Mouse (Mus musculus): Measurements from ENCODE around the gene Methig1. TPM values are rescaled to one million over a fixed set of nuclear protein-coding genes. Genes with fewer than 3 reads are reported as not detected.
"Not testable (repeated sequence)": the region's sequence is repeated elsewhere in the genome, so short reads cannot be mapped to it uniquely, and the experiment has no call there.

Gene Methig1
- 0.18 TPM in 1 of 2 replicates, not detected in the other for polyA plus RNA-seq (2015; fragmentation: Nextera tagmentation; extraction: Ambion mirVana)

GRCm38 (mm10) chr15:100352711-100353250 is at the start of gene Methig1, which contains the start of gene Mettl7a2:
Gene Methig1 (plus strand): TSS chr15:100353149.
Gene Mettl7a2 (plus strand): TSS chr15:100353200.
- no peaks in the 10 kb centered on the region for H3K4me1 ChIP-seq (replicated peaks)
- WGBS = 81% methylated on average over 10 of the region's 10 CpGs
- ATAC-seq (ENCODE audit: low FRiP score, low read depth) = no peak
- H3K9me3 ChIP-seq = no peaks in the 10 kb centered on the region
- H3K4me2 ChIP-seq = no peak within 1 kb of the TSS
- no peaks in the 10 kb centered on the region for H3K36me3 ChIP-seq
- no peak within 1 kb of the TSS for H3K4me3 ChIP-seq
- H3K27ac ChIP-seq (replicated peaks) = no peak within 1 kb of the TSS
- no peaks in the 10 kb centered on the region for H3K27me3 ChIP-seq
- H3K9ac ChIP-seq = no peak within 1 kb of the TSS

GRCm38 (mm10) chr15:100303428-100304018 is 49.4 kb upstream of the Methig1 start:
- Histone ChIP-seq H3K4me1 (replicated peaks) (peaks cover 14% of the 10 kb centered on the region), H3K9ac (peak overlapping the region; percentile 48), H3K27me3 (no peaks in the 10 kb centered on the region), H3K36me3 (no peaks in the 10 kb centered on the region), H3K4me3 (peak overlapping the region; percentile 46), H3K9me3 (no peaks in the 10 kb centered on the region), H3K27ac (replicated peaks) (peak overlapping the region; percentile 87), H3K4me2 (peak overlapping the region; percentile 71)
- no peak for ATAC-seq (ENCODE audit: low FRiP score, low read depth)
- WGBS = 54% methylated on average over 8 of the region's 8 CpGs

DNA sequence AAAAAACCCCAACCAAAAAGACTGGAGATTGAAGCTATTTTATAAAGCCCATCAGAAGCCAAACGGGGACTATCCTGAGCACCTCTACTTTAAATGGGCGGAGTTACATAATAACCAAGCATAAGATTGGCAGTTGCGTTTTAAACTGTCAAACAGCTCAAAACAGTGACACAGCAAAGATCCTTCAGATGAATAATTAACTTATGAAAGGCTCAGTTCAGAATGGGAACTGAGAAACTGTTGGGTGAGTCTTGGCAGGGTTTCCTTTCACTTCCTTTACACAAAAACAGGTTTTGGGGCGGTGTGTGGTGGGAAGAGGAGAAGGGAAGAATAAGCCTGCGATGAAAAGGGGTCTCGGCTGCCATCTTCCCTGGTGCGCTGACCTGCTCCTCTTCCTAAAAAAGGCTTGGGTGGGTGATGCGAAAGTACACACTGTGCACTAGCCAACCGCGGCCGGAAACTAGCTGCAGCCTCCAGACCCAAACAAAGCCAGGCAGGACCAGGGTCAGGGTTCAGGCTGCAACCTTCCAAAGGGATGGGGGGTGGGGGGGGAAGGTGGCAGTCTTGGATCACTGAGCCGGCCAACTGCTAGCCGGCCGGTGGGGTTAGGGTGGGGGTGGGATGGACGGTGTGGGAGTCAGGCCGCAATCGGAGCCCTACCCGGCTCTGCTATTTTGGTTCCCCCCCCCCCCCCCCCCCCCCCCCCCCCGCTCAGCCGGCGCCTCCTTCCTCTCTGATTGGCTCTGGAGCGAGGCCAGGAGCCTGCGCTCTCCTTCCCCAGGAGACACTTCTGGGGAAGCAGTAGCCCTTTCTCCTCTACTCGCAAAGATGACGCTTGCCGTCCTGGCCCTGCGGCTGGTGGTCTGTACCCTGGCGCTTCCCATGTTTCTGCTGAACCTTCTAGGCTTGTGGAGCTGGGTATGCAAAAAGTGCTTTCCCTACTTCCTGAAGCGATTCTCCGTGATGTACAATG is 48.6 kb upstream of the Methig1 start, which contains the start of gene Mettl7a1:
TSS of gene Mettl7a1 (plus strand) at position 122 of the 973 bp plus-strand sequence.
- no peaks in the 10 kb centered on the region for H3K27me3 ChIP-seq
- no peaks in the 10 kb centered on the region for H3K36me3 ChIP-seq
- ATAC-seq (ENCODE audit: low FRiP score, low read depth) = peak; percentile 65
- WGBS = 2% methylated on average over 22 of the region's 30 CpGs
- H3K4me1 ChIP-seq (replicated peaks) = peaks cover 14% of the 10 kb centered on the region
- H3K4me2 ChIP-seq = peak within 1 kb of the TSS; percentile 71
- H3K9me3 ChIP-seq = no peaks in the 10 kb centered on the region
- peak within 1 kb of the TSS; percentile 46 for H3K4me3 ChIP-seq
- peak within 1 kb of the TSS; percentile 48 for H3K9ac ChIP-seq
- peak within 1 kb of the TSS; percentile 87 for H3K27ac ChIP-seq (replicated peaks)

GRCm38 (mm10) chr15:100306201-100306600 is 46.7 kb upstream of the Methig1 start:
- Histone ChIP-seq H3K36me3 (no peaks in the 10 kb centered on the region), H3K4me3 (no peak overlapping the region), H3K4me1 (replicated peaks) (peaks cover 14% of the 10 kb centered on the region), H3K27me3 (no peaks in the 10 kb centered on the region), H3K9ac (no peak overlapping the region), H3K27ac (replicated peaks) (no peak overlapping the region), H3K4me2 (no peak overlapping the region), H3K9me3 (no peaks in the 10 kb centered on the region)
- ATAC-seq (ENCODE audit: low FRiP score, low read depth) = no peak
- 87% methylated on average over 2 of the region's 2 CpGs for WGBS

DNA sequence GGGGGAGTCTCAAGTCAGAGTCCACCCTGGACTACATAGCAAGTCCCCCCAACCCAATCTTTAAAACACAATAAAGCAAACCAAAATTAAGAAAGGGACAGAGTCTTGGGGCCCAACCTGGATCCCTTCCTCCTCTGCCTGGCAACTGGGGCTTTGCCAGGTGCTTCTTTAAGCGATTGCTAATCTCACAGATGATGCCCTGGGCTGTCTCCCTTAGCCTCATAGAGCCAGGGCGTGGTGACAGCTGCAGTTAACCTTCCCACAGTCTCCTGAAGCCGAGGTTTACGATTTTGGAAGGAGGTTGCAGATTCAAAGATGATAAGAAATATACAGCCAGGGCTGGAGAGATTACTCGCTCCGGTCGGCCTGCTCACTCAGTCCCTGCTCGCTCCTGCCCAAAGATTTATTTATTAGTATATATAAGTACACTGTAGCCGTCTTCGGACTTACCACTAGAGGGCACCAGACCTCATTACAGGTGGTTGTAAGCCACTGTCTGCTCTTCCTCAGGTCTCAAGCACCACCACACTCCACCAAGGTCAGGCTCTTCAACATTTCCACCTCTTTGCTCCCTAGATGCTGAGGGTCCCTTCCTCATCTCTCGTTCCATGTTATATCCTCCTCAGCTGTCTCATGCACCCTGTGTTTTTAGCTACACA is 45.4 kb upstream of the Methig1 start:
- not testable (repeated sequence) for H3K4me2 ChIP-seq; H3K27ac ChIP-seq (replicated peaks); H3K4me3 ChIP-seq; H3K9me3 ChIP-seq; ATAC-seq (ENCODE audit: low FRiP score, low read depth); H3K9ac ChIP-seq; H3K27me3 ChIP-seq; H3K36me3 ChIP-seq
- peaks cover 14% of the 10 kb centered on the region for H3K4me1 ChIP-seq (replicated peaks)
- WGBS = 51% methylated on average over 11 of the region's 11 CpGs

DNA sequence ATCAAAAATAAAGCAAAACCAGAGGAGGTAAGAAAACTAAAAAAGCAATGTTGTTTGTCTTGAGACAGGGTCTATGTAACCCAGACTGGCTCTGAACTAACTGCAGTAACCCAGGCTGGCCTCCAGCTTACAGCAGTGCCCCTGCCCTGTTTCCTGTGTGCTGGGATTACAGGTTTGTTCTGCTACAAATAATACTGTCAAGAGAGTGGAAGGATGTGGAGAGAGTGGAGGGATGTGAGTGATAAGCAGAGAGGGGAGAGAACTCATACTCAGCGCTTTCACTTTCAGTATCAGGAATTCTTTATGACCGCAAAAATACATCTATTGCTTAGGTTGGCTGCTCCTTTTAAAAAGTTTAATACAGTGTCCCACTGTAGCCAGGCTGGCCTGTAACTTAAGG is 40.6 kb upstream of the Methig1 start:
- no peak overlapping the region for H3K27ac ChIP-seq (replicated peaks)
- no peak overlapping the region for H3K9ac ChIP-seq
- H3K4me1 ChIP-seq (replicated peaks) = no peaks in the 10 kb centered on the region
- H3K36me3 ChIP-seq = no peaks in the 10 kb centered on the region
- no peak overlapping the region for H3K4me3 ChIP-seq
- no peaks in the 10 kb centered on the region for H3K9me3 ChIP-seq
- no peaks in the 10 kb centered on the region for H3K27me3 ChIP-seq
- no peak for ATAC-seq (ENCODE audit: low FRiP score, low read depth)
- 92% methylated on average over 2 of the region's 2 CpGs for WGBS
- H3K4me2 ChIP-seq = no peak overlapping the region

DNA sequence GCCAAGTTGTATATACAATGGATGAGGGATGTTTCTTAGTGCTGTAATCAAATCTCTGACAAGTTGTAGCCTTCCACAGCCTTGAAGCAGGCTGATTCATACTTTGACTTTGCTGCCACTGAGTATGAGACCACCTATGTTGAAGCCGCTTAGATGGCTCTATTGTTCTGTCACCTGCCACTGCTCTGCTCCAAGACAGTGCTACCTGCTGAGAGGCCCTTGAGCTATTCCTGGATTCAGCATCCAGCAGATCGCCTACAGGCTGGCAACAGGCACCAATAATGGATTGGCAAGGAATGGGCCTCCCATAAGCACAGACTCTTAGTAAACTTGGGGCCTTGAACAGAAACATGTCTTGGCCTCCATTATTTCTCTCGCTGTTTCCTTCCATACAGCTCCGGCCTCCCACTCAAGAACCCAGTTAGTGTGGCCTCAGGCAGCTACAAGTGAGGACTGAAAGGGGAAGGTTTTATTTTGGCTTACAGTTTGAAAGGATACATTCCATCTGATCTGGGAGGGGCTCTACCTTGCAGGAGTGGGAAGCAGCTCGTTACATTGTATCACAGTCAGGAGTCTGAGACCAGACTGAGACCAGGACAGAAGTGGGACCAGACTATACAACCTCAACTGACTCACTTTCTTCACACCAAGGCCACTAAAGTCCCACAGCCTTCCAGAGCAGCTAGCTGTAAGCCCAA is 38.4 kb upstream of the Methig1 start:
- Histone ChIP-seq H3K4me1 (replicated peaks) (no peaks in the 10 kb centered on the region), H3K27me3 (no peaks in the 10 kb centered on the region), H3K27ac (replicated peaks) (no peak overlapping the region), H3K9me3 (no peaks in the 10 kb centered on the region), H3K9ac (no peak overlapping the region), H3K36me3 (no peaks in the 10 kb centered on the region), H3K4me3 (no peak overlapping the region), H3K4me2 (no peak overlapping the region)
- 93% methylated on average over 5 of the region's 5 CpGs for WGBS
- no peak for ATAC-seq (ENCODE audit: low FRiP score, low read depth)

DNA sequence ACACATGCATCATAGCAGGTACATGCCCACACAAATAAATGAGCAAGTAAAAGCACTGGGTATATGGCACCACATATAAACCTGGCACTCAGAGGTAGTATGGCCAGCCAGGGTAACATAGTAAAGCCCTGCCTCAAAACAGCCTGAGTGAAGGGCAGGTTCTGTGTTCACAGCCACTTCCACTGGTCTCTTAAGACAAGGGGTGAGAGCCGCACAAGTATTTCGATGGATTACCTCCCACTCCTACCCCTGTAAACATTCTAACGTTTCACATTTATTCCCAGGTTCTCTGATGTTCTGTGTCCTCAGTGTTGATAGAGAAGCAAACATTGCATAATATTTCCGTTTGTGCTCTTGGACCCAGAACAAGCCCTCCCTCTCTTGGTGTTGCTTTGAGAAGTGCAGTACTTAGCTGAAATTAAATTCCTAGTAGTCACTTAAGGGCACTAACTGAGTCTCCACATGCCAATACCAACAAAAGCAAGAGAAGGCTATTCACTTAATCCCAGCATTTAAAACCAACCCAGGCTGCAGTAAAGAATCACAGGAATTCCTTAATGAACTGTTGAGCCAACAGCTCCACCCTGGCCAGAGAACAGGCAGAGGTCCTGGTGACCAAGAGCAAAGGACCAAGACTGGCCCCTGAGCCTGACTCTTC is 34.8 kb upstream of the Methig1 start:
- not testable (repeated sequence) for H3K9ac ChIP-seq; H3K4me1 ChIP-seq (replicated peaks); H3K27ac ChIP-seq (replicated peaks); H3K36me3 ChIP-seq; H3K27me3 ChIP-seq; H3K4me2 ChIP-seq; H3K9me3 ChIP-seq; H3K4me3 ChIP-seq; ATAC-seq (ENCODE audit: low FRiP score, low read depth)
- WGBS = 86% methylated on average over 4 of the region's 4 CpGs

DNA sequence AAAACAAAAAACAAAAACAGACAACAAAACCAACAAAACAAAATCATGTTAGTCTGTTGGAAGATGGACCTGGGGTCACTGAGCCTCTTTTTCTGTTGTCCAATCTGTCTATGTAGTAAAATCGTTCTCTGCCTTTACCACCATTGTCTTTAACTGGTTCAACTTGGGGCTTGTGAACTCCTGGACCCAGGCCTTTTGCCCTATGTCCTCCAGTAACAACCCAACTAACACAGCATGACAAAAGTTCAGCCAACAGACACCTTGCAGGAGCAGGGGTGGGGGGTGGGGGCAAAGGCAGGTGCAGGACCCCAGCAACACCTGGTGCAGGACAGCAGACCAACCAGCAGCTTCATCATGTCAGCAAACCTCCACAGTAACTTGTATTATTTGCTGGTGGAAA is 33.1 kb upstream of the Methig1 start:
- WGBS = 89% methylated on average over 1 of the region's 1 CpGs
- Histone ChIP-seq H3K9me3 (no peaks in the 10 kb centered on the region), H3K9ac (no peak overlapping the region), H3K36me3 (no peaks in the 10 kb centered on the region), H3K4me1 (replicated peaks) (no peaks in the 10 kb centered on the region), H3K4me3 (no peak overlapping the region), H3K27me3 (no peaks in the 10 kb centered on the region), H3K27ac (replicated peaks) (no peak overlapping the region), H3K4me2 (no peak overlapping the region)
- no peak for ATAC-seq (ENCODE audit: low FRiP score, low read depth)

- Histone ChIP-seq H3K4me1 (replicated peaks) (no peaks in the 10 kb centered on the region), H3K27ac (replicated peaks) (no peak overlapping the region), H3K36me3 (no peaks in the 10 kb centered on the region), H3K9me3 (no peaks in the 10 kb centered on the region), H3K4me2 (no peak overlapping the region), H3K27me3 (no peaks in the 10 kb centered on the region), H3K4me3 (no peak overlapping the region), H3K9ac (no peak overlapping the region)
- ATAC-seq (ENCODE audit: low FRiP score, low read depth) = no peak
- 79% methylated on average over 9 of the region's 9 CpGs for WGBS
Measured at GRCm38 (mm10) chr15:100320295-100320905, 32.5 kb upstream of the Methig1 start.

GRCm38 (mm10) chr15:100321134-100321533 is 31.8 kb upstream of the Methig1 start:
- H3K9me3 ChIP-seq = no peaks in the 10 kb centered on the region
- no peaks in the 10 kb centered on the region for H3K4me1 ChIP-seq (replicated peaks)
- H3K4me3 ChIP-seq = no peak overlapping the region
- no peak overlapping the region for H3K9ac ChIP-seq
- no peaks in the 10 kb centered on the region for H3K27me3 ChIP-seq
- WGBS = 48% methylated on average over 5 of the region's 5 CpGs
- no peak overlapping the region for H3K27ac ChIP-seq (replicated peaks)
- ATAC-seq (ENCODE audit: low FRiP score, low read depth) = no peak
- no peak overlapping the region for H3K4me2 ChIP-seq
- H3K36me3 ChIP-seq = no peaks in the 10 kb centered on the region

All from hindbrain, embryonic 15.5 days (tissue).